Mouse (Mus musculus): ENCODE measurements around the gene Fance.
"Not testable (repeated sequence)": the region's sequence is repeated elsewhere in the genome, so short reads cannot be mapped to it uniquely, and the experiment has no call there.

Fance gene

DNA sequence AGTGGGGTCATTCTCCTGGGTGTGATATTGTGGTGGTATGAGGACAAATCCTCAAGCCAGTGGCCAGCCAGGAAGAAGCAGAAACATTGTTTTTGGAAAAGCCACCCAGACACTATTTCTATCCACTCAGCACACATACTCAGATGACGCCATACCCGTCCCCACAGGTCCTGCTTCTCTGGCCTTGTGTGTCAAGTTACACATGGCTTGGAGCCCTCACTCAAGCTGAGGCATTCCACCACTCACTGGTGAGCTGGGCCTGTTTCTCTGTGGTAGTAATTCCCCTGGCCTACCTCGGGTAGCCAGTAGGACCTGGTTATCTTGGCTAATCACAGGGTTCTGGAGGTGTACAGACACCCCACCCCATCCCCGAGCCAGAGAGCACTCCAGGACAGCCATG is 19.6 kb upstream of the Fance start:
- no peak for DNase-seq (ENCODE audit: low spot score)

DNA sequence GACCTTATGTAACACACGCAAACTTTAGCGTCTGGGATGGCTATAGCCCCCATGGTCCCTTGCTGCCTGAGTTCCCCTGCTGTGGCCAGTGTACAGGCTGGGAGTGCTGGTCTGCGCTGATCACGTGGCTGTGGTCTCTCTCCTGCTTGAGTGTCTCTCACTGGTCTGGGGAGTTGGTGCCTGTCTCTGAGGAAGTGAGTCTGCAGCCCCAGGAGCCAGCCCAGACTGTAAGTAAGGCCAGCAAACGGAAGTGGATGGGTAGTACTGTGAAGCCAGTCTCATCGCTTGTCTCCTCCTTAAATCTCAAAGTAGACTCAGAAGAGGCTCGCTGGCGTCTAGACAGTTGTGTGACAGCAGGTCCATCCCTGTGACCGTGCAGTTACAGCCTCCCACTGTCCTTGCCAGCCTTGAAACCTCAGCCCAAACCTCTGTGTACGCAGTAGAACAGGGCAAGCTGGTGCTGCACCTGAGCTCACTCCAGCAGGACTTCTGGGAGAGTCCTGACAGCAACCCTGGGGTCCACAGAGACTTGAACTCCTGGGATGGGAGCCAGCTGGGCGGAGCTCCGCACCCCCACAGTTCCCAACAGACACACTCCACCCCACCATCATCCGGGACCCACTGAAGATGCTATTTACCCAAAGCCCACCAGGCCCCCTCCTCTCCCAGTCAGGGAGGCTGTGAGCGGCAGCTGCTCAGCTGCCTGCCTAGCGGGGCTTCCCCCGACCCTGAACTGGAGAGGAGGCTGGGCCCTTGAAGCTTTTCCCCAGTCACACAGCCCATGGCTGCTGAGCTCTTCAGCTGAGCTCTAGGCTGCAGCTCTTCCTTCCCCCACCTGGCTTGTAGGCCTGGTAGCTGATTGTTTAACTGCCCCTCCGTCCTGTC is 18.6 kb upstream of the Fance start:
- peak; percentile 40 for DNase-seq (ENCODE audit: low spot score)

DNA sequence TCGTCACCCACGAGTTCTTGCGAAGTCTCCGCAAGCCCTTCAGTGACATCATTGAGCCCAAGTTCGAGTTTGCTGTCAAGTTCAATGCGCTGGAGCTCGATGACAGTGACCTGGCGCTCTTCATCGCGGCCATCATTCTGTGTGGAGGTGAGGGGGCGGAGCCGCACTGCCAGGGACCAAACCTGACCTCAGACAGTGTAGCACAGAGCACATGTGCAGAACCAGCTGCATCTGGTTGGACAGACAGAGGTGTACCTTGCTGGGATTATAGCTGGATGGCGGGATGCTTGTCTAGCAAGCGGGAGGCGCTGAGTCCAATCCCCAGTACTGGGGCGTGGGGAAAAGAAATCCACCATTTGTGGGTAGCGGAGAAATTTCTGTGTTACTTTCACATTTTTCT is 14.4 kb upstream of the Fance start:
- DNase-seq (ENCODE audit: low spot score), result no peak

DNA sequence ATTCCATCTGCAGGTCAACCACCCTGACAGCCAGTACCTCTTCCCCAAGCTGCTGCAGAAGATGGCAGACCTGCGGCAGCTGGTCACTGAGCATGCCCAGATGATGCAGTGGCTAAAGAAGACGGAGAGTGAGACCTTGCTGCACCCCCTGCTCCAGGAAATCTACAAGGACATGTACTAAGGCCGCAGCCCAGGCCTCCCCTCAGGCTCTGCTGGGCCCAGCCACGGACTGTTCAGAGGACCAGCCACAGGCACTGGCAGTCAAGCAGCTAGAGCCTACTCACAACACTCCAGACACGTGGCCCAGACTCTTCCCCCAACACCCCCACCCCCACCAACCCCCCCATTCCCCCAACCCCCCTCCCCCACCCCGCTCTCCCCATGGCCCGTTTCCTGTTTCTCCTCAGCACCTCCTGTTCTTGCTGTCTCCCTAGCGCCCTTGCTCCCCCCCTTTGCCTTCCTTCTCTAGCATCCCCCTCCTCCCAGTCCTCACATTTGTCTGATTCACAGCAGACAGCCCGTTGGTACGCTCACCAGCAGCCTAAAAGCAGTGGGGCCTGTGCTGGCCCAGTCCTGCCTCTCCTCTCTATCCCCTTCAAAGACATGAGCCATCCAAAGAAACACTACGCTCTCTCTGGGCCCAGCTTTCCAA is 13.5 kb upstream of the Fance start:
- DNase-seq (ENCODE audit: low spot score), result no peak

DNA sequence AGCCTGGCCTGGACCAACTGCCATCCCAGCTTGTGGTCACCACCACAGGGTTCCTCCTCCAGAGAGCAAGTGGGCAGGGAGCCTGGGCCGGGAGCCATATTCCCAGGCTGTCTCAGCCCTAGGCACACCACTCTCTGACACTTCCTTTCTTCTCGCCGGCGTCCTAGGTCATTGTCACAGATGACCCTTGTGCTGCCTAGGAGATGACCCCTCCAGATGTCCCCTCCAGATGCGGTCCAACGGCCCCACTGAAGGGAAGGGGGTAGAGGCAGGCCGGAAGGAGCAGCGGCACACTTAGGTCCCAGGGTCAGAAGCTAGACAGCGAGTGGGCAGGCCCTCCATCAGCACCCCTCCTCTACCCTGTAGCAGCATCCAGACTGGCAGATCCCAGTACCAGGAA is 13.0 kb upstream of the Fance start:
- DNase-seq (ENCODE audit: low spot score), result no peak

DNA sequence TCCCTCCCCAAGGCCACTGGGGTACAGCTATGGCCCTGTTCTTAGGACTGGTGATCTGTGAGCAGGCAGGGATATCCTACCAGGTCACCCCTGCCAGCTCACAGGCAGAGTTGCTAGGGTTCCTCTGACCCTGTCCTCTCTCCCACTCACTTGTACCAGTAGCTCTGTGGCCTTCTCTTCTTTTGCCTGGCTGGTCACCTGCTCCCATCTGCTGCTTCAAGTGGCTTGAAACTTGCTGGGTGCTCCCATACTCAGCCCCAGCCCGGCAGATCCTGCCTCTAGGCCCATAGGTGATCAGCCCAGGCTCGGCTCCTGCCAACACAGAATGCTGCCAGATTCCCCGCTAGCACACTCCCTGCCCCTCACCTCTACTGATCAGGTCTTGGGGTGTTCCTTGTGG is 12.5 kb upstream of the Fance start:
- DNase-seq (ENCODE audit: low spot score), result no peak

DNA sequence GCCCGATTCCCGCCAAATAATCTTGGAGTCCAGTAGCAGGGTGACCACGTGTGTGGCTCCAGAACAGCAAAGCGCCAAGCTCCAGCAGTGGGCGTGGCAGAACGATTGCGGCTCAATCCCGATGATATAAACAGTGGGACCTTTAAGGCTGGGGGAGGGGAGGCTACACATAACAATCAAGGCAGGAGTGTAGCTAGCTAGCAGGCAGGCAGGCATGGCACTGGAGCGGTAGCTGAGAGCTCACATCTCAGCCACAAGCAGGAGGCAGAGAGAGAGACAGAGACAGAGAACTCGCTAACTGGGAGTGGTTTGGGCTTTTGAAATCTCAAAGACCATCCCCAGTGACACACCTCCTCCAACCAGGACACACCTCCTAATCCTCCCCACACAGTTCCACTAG is 8.1 kb upstream of the Fance start:
- no peak for DNase-seq (ENCODE audit: low spot score)

DNA sequence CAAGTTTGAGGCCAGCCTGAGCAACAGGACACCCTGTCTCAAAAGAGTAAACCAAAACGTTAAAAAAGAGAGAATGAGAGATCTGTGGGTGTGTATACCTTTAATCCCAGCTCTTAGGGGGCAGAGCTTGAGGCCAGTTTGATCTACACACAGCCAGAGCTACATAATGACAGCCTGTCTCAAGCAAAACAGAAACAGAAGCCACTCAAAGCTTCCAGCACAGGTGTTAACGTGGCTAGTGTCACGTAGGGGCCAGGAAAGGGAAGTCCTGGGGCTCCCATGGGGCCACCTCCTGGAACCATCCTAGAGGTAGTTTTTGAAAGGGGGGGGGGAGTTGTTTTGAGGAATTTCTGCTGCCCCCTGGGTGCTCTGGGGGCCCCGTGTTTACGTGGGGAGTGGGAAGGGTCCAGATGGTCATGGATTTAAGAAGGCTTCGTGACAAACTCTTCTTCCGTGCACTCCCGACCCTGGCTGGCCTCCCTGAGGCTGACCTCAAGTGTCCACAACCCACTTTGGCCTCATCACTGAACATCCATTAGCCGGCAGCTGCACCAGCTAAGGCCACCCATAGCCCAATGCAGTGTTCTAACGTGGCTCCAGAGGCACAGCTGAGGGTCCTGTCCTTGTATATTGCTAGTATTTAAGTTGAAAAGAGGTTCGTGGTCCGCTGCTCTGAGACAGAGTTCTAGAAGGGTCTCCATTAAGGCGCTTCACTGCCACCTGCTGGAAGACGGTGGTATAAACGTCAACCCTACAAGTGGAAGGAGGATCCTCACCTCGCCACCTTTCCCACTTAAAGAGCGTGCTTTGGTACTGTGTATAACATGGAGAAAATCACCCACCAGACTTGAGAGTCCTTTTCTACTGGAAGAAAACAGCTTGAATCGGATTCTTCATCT is 4.8 kb upstream of the Fance start:
- peak; percentile 79 for DNase-seq (ENCODE audit: low spot score)

DNA sequence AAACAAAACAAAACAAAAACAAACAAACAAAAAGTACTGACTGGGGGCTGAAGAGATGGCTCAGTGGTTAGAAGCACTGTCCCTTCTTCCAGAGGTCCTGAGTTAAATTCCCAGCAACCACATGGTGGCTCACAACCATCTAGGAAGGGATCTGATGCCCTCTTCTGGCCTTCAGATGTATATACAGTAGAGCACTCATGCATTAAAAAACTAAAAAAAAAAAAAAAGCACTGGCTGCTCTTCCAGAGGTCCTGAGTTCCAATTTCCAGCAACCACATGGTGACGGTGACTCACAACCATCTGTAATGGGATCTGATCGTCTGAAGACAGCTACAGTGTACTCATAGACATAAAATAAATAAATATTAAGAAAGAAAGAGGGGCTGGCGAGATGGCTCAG is 2.5 kb upstream of the Fance start:
- DNase-seq (ENCODE audit: low spot score), result no peak

DNA sequence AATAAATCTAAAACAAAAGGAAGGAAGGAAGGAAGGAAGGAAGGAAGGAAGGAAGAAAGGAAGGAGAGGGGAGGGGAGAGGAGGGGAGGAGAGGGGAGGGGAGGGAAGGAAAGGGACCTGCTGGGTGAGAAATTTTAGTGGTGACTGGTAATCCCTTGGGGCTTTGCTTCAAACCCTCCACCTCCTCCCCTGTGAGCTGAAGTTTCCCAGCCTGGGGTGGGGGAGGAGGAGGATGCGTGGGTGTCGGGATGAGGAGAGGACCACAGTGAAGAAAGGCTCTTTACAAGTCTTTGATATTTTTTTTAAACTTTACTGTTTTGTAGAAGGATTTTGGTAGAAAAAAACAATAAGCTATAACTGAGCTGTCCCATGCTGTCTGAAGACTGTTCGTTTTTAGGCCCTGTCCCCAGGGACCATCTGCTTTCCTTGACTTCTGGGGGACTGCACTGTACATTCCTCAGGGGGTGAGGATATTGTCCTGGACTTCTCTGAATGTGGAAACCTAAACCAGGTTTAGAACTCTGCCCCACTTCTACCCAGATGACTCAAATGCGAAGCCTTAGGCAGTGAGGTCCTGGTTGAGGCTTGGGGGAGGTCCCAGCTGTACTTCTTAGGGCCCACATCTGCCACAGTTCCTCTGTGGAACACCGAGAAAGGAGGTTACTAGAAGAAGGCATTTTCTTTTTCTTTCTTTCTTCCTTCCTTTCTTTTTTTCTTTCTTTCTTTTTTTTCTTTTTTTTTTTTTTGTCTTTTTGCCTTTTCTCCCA is 1.8 kb upstream of the Fance start:
- DNase-seq (ENCODE audit: low spot score), result no peak

DNA sequence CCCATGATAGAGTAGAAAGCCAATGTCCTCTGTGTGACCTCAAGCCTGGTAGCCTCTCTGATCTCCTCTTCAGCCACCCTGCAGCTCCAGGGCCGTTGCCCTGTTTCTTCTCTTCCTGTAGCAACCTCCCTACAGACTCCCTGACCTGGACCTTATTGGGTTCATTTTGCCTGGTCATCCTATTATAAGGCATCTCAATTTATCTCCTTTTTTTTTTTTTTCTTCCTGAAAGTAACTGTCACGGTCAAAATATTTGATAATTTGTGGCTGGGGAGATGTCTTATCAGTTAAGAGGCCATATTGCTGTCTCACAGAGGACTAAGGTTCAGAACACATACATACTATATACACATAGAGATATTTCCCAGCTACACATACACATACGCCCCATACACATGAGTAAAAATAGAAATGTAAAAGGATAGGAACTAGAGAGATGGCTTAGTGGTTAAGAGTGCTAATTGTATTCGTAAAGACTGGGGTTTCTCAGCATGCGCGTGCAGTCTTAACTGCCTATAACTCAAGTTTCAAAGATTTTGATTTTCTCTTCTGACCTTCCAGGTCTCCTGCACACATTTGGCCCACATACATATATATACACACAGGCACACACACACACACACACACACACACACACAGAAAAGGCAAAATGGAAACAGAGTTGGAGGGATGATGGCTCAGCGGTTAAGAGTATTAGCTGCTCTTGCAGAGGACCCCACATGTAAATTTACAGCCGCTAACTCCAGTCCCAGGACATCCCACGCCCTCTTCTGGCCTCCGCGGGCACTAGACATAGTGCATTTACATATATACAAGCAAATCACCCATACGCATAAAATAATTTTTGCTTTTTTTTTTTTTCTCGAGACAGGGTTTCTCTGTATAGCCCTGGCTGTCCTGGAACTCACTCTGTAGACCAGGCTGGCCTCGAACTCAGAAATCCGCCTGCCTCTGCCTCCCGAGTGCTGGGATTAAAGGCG is 797 bp upstream of the Fance start:
- no peak for DNase-seq (ENCODE audit: low spot score)

DNA sequence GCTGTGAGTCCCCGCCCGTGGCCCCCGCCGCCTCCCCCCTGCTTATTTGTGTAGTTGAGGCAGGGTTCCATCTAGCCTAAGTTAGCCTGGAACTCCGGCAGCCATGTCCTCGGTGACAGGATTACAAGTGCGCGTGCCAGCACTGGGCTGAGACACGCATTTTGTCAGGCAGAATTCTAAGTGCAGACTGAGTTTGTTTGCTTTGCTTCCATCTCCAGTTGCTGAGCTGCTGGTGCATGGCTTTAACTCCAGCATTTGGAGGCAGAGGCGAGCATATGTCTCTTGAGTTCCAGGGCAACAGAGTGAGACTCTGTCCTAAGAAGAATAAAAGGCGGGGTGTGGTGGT is 534 bp downstream of the Fance start:
- no peak for DNase-seq (ENCODE audit: low spot score)

DNA sequence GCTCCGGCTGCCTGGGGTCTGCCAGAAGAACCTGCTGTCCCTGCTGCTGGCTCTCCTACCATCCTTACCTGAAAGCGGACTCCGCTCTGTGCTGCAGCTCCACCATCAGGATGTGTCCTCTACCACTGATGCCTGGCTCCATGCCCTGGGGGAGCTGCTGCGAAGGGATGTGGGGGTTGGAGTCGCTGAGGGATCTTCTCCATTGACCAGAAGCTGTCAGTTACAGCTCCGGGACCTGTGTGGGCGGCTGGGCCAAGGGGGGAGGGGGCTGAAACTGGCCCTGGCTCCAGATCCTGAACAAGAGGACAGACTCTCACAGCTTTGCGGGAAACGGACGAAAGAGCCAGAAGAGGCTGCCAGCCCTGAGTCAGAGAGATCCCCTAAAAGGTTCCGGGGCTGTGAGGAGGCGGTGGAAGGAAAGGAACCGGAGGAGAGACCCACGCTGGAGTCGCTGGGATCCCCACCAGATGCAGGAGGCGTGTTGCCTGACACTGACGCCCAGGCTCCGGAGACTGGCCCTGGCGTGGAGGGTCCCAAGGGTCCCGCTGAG is 2.4 kb downstream of the Fance start:
- no peak for DNase-seq (ENCODE audit: low spot score)

DNA sequence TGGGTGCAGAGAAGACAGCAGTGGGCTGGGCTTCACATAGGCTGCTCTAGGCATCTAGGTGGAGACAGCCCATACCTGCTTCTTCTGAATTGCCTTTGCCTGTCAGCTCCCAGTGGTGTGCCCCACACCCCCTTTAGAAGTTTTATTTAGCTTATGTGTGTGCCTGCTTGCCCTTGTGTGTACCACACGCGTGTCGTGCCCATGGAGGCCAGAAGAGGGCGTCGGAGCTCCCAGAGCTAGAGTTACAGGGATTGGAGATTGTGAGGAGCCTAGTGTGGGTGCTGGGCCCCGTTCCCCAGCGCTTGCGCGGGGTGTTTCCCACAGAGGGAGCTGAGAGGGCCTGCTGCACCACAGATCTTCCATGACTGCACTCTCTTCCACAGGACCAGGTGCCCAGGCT is 3.2 kb downstream of the Fance start:
- DNase-seq (ENCODE audit: low spot score), result no peak

DNA sequence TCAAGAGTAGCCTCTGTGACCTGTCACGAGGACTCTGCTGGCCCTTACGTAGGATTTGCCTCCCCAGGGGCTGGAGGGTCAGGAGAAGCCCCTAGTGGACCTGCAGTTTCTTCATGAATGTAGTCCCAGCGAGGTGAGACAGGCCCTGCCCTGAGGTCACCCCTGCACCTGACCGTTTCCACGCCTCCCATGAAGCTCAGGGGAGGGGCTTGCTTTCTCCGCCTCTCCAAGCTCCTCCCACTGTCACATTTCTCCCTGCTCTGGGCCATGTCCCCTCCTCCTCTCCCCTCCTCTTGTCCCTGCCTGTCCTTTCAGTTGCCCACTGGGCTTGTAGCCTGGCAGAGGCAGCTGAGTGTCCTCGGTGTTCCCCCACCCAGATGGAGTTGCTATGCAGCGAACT is 3.8 kb downstream of the Fance start:
- DNase-seq (ENCODE audit: low spot score), result no peak

DNA sequence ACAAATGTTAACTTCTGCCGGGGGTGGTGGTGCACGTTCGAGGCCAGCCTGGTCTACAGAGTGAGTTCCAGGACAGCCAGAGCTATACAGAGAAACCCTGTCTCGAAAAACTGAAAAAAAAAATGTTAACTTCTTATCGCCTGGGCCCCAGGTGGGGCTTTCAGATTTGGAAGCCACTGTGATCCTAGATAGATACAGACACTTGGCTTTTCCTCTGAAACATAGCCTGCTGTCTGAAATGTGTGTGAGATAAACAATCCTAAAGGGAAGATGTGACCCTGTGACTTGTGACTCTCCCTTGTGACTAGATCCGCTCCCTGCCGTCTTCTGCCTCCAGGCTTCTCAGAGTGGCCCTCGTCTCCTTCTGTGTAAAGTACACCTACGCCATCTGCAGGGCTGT is 4.4 kb downstream of the Fance start:
- no peak for DNase-seq (ENCODE audit: low spot score)

DNA sequence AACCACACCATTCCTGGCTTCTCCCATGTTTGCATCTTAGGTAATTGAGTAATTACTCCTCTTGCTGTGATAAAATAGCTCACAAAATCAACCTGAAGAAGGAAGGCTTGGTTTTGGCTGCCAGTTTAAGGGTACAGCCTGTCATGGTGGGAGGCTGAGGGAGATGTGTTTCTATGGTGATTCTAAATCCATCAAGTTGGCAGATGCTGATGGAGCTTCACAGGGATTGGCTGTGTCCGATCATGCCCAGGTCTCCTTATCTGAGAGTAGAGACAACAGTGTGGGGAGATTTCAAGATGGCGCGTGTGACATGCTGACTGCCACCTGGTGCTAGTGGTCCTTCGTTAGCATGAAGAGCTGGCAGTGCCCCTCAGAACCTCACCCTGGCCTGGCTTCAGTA is 8.4 kb downstream of the Fance start:
- no peak for DNase-seq (ENCODE audit: low spot score)

DNA sequence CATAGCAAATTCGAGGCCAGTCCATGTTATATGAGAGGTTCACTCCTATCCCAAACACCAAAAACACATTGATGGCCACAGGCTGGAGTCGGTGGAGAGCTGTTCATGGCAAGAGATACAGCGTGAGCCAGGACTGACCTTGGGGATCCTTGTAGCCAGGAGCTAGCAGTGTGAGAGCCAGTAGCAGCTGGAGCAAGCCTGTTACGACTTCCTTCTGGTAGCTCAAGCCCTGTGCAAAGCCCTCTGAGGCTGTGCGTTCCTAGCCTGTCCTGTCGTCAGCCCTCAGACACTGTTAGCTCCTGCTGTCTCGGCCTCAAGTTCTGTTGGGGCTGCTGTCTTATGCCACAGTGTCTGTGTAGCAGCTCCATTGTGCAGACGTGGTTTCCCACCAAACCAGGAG is 10.5 kb downstream of the Fance start:
- no peak for DNase-seq (ENCODE audit: low spot score)

DNA sequence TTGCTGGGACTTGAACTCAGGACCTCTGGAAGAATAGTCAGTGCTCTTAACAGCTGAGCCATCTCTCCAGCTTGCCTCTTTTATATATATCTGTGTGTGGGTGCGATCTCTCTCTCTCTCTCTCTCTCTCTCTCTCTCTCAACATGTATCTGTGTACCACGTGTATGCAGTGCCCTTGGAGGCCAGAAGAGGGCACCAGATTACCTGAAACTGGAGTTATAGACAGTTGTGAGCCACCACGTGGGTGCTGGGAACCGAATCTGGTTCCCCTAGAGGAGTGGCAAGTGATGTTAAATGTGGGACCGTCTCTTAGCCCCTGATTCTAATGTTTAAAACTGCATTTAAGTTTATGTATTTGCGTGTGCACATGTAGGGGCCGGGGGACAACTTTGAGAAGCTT is 11.1 kb downstream of the Fance start:
- DNase-seq (ENCODE audit: low spot score), result not testable (repeated sequence)

DNA sequence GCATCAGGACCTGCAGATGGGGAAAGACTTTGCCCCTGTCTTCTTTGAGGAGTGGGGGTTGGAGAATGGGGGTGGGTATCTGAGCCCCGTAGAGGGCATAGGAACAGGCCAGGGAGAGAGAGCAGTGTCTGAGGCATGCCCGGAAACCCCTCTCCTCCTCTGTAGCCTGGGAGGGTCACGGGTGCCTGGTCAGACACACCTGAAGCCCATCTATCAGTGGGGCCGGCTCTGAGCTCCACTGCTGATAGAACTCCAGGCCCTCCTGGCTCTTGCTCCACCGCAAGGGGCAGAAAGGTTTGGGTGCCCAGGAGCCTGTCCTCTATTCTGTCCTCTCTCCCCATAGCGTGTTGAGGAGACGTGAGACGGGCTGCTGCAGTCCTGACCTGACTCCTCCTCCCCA is 12.4 kb downstream of the Fance start:
- no peak for DNase-seq (ENCODE audit: low spot score)

DNA sequence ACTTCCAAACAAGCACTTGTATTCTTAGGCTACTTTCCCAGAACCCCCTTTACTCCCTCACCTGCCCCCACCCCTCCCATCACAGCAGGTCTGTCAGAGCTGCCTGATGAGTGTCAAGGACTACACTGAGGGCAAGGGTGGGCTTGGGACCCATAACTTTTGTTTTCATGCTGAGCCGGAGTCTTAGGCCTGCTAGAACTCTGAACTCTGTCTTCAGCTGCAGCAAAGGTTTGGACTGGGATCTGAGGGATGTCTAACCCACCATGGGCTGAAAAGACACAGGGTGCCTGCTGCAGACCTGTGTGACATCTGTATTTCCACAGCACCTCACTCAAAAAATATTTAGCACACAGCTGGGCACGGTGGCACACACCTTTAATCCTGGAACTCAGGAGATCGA is 13.6 kb downstream of the Fance start:
- DNase-seq (ENCODE audit: low spot score), result no peak

Data from left cerebral cortex, adult 11 months (tissue).